Comparison of ENCODE assay signal across 1 mouse cellular context in genomic region chr17:46168318-46168717, GRCm38 (mm10).
A peak's percentile ranks its signal among the peaks of the same experiment; 100 is the strongest.
TF ChIP-seq lines count a peak whose summit lies in the region.

No protein-coding gene starts in this region.

TF ChIP-seq in myocyte, 11 proteins besides CTCF, POLR2A, EP300 and RAD21 (continued from another document):
- TF ChIP-seq TCF3 (IDR thresholded peaks at IDR 0.05; ENCODE audit: insufficient read length, low read depth) (peak; percentile 80), CEBPB (IDR thresholded peaks at IDR 0.05; ENCODE audit: insufficient read depth, poor library complexity, severe bottlenecking) (no peak), USF1 (IDR thresholded peaks at IDR 0.05; ENCODE audit: low read depth) (no peak), TCF12 (IDR thresholded peaks at IDR 0.05; ENCODE audit: insufficient read depth, poor library complexity, severe bottlenecking) (peak; percentile 53)
TF ChIP-seq in myocyte: peak in this region for 5.
